Mouse (Mus musculus) testis, adult 2 months (tissue): ENCODE results near the gene Pdgfd. TPM values are rescaled to one million over a fixed set of nuclear protein-coding genes. Genes with fewer than 3 reads are reported as not detected.

Experiments used
- H3K27ac ChIP-seq: fragments of 200-500 bp; 2 replicates; pipeline ENCODE4 v1.5.1; 2012; ENCODE audit warnings: low read depth, low read length; ENCODE audit not compliant: control insufficient read depth, insufficient read depth
- H3K27me3 ChIP-seq: fragments of 200-500 bp; 2 replicates; pipeline ENCODE4 v1.6.1; 2012; ENCODE audit warnings: mild to moderate bottlenecking, low read length, moderate library complexity; ENCODE audit not compliant: control insufficient read depth, insufficient read depth
- H3K36me3 ChIP-seq: fragments of 200-500 bp; 2 replicates; pipeline ENCODE4 v1.6.1; 2012; ENCODE audit warnings: mild to moderate bottlenecking, low read length; ENCODE audit not compliant: control insufficient read depth, insufficient read depth
- H3K4me1 ChIP-seq: fragments of 200-500 bp; 2 replicates; pipeline ENCODE4 v1.6.1; 2012; ENCODE audit warnings: low read length; ENCODE audit not compliant: control insufficient read depth, insufficient read depth
- H3K4me3 ChIP-seq: fragments of 200-500 bp; 2 replicates; pipeline ENCODE4 v1.5.1; 2012; ENCODE audit warnings: low read depth, mild to moderate bottlenecking, low read length, moderate library complexity, mixed read lengths; ENCODE audit not compliant: control insufficient read depth
- CTCF ChIP-seq: fragments of 200-500 bp; IDR thresholded peaks from 2 replicates; pipeline ENCODE4 v1.5.1; 2012; ENCODE audit warnings: low read depth, mild to moderate bottlenecking, inconsistent platforms, low read length, moderate library complexity; ENCODE audit not compliant: control insufficient read depth, insufficient read depth, insufficient replicate concordance
- POLR2A ChIP-seq: fragments of 200-500 bp; IDR thresholded peaks from 2 replicates; pipeline ENCODE4 v1.6.1; 2012; ENCODE audit warnings: low read depth, mild to moderate bottlenecking, inconsistent platforms, low read length, moderate library complexity; ENCODE audit not compliant: control insufficient read depth
- polyA plus RNA-seq: library from polyadenylated mRNA; depleted of rRNA; stranded (reverse); fragments of >200 nt; gene quantifications from 2 replicates; pipeline ENCODE4 v1.2.3, GENCODE M21; 2012; rRNA removed

The Pdgfd gene
- polyA plus RNA-seq, result 2.4 and 3.2 TPM in 2 replicates

DNA sequence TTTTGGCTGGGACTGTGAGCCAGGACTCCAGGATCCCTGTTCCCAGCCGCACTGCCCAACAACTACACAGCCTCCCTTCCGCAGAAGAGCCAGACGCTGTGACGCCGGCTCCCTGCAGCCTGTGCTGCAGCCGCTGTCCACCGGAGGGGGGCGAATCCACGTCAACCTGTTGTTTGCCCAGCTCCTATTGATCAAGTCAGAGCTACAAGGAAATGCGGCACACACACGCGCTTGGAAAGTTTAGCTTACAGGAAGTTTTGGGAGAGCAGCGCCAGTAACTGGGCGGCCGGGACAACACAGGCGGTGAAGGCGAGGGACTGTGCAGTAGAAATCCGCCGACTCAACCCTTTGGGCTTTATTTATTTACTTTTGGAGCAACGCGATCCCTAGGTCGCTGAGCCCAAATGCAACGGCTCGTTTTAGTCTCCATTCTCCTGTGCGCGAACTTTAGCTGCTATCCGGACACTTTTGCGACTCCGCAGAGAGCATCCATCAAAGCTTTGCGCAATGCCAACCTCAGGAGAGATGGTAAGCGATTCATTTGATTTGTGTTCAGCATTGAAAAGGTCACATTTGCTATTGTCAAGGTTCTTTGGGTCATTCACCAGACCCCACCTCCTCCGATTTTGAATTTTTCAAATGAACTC, at the start of gene Pdgfd:
Gene Pdgfd, plus strand, starts transcription at position 194 of the 647 bp plus-strand sequence.
- peak within 1 kb of the TSS; percentile 12 for H3K27ac ChIP-seq

DNA sequence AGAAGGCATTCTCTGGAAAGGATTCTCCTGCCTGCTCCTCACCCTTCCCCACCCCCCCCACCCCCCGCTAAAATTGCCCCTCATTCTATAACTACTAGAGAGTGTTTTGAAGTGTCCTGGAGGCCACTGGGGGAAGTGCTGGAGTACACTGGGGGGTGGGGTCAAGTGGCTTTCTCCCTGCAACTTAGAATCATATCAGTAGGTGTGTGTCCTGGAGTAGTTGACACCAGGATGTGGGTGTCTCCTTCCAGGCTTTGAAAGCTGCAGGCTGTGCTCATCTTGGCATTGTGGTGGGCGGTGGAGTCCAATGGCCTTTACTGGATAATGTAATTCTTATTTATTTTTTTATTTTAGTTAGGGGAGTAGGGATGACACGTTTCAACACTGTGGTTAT, 651 bp downstream of the Pdgfd start:
- Histone ChIP-seq H3K36me3 (no peaks in the 10 kb centered on the region), H3K27me3 (no peaks in the 10 kb centered on the region), H3K27ac (no peak overlapping the region), H3K4me3 (no peak overlapping the region; the same call in 1 of the 2 replicates), H3K4me1 (peaks cover 4% of the 10 kb centered on the region)
- TF ChIP-seq POLR2A (no peak), CTCF (no peak)

More for the DNA sequence above, at the start of gene Pdgfd:
- H3K36me3 ChIP-seq, result no peaks in the 10 kb centered on the region
- peaks cover 4% of the 10 kb centered on the region for H3K4me1 ChIP-seq
- no peaks in the 10 kb centered on the region for H3K27me3 ChIP-seq
- no peak for TF ChIP-seq POLR2A
- TF ChIP-seq CTCF, result peak; percentile 28; the same call in 1 of the 2 replicates
- H3K4me3 ChIP-seq, result peak within 1 kb of the TSS; percentile 74

DNA sequence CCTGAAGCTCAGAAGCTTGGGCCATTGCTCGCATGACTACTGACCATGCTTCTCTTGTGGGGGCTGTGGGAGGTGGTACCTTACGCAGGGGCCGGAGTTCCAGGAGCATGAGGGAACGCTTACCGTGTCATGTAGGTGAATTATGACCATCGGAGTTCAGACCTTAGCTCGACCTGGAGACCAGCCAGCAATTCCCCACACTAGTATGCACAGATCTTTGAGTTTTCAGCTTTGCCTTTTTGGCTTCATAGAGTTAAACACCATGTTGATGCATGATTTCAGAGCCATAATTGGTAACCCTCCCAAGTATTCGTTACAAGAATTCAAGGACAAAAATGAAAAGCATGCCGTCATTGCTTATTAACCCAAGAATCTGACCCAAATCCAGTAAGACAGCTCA, 2.6 kb downstream of the Pdgfd start:
- Histone ChIP-seq H3K27ac (no peak overlapping the region), H3K36me3 (no peaks in the 10 kb centered on the region), H3K4me1 (peaks cover 4% of the 10 kb centered on the region), H3K4me3 (no peak overlapping the region), H3K27me3 (no peaks in the 10 kb centered on the region)
- TF ChIP-seq POLR2A (no peak), CTCF (no peak)

DNA sequence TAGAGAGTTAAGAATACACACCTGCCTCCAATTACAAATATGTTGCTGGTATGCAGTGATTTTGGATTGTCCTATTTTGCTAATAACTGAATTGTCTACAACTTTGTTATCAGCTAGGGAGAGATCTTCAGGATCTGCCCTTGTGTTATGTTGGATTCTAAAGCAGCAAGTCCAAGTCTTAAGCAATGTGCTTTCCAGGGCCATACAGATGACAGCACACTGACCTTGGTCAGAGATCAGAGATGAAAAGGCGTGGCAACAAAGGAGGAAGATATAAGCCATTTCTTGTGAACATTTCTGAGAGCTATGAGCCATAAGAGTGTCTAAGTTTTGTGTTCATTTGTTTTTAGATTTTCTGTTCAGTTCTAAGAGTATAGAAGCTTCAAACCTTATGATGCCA, 4.9 kb downstream of the Pdgfd start:
- TF ChIP-seq POLR2A (no peak), CTCF (no peak)
- Histone ChIP-seq H3K4me3 (no peak overlapping the region), H3K27ac (no peak overlapping the region), H3K27me3 (no peaks in the 10 kb centered on the region), H3K36me3 (no peaks in the 10 kb centered on the region), H3K4me1 (peaks cover 4% of the 10 kb centered on the region)

DNA sequence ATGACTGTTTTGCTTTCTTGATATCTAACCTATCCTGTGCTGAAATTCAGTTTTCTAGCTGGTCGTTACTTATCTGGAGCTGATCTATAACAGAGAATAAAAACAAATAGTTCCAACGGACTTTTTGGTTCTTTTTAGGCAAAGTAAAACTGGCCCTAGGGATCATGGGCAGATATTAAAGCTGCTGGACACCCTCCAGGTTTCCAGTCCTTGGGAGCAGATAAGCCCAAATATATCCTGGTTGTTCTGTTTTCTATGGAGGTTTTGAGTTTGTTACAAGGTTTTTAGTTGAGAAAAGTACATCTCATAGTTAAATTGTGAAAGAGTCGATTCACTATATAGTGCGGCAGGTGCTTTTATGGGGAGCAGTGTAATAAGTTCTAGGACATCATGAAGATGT, 7.3 kb downstream of the Pdgfd start:
- no peaks in the 10 kb centered on the region for H3K36me3 ChIP-seq
- H3K4me1 ChIP-seq, result no peaks in the 10 kb centered on the region
- TF ChIP-seq CTCF, result no peak
- TF ChIP-seq POLR2A, result no peak
- no peak overlapping the region for H3K27ac ChIP-seq
- no peak overlapping the region for H3K4me3 ChIP-seq
- no peaks in the 10 kb centered on the region for H3K27me3 ChIP-seq

DNA sequence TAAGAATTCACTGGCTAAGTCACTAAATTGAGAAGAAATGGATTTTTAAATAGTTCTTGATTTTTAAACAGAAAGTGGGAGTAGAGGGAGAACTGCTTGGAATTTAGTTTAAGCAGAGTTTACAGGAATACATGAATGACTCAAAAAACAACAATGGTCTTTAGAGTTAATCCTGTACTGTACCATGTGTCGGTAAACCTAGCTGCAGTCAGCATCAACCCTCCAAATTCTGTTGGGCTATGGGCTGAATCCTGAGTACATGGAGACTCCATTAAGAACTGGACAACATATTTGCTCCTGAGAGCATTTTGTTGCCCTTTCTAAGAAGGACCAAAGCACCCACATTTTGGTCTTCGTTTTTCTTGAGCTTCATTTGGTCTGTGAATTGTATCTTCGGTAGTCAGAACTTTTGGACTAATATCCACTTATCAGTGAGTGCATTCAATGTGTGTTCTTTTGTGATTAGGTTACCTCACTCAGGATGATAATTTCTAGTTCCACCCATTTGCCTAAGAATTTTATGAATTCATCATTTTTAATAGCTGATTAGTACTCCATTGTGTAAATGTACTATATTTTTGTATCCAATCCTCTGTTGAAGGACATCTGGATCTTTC, 14.0 kb downstream of the Pdgfd start:
- Histone ChIP-seq H3K27me3 (no peaks in the 10 kb centered on the region), H3K4me1 (no peaks in the 10 kb centered on the region), H3K4me3 (no peak overlapping the region), H3K36me3 (no peaks in the 10 kb centered on the region), H3K27ac (no peak overlapping the region)
- TF ChIP-seq CTCF (no peak), POLR2A (no peak)

DNA sequence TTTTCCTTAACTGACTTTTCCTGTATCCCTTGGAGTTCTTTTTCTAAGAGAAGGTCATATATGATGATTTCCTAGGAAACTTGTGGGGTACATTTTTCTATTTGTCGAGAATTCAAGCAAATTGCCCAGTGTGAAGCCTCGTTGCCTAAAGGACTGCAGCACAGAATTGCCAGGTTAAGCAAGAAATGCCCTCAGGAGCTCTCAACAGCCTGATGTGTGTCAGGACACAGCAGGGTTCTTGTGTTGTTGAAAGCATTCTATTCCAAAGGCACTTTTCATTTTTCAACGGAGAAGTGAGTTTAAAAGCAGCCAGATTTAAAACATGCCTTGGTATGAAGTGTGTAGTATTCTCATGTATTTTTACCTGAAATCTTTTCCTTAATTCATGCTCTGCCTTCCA, 19.6 kb downstream of the Pdgfd start:
- H3K4me1 ChIP-seq, result no peaks in the 10 kb centered on the region
- no peaks in the 10 kb centered on the region for H3K36me3 ChIP-seq
- no peaks in the 10 kb centered on the region for H3K27me3 ChIP-seq
- no peak overlapping the region for H3K27ac ChIP-seq
- H3K4me3 ChIP-seq, result no peak overlapping the region
- TF ChIP-seq CTCF, result no peak
- no peak for TF ChIP-seq POLR2A
